Mouse (Mus musculus) forebrain, embryonic 10.5 days (tissue): ENCODE results near the gene Hsd17b2. TPM values are rescaled to one million over a fixed set of nuclear protein-coding genes. Genes with fewer than 3 reads are reported as not detected.
A peak's percentile ranks its signal among the peaks of the same experiment; 100 is the strongest.
"Not testable (repeated sequence)": the region's sequence is repeated elsewhere in the genome, so short reads cannot be mapped to it uniquely, and the experiment has no call there.

Experiments used
- DNase-seq: peaks from one replicate; pipeline ENCODE4 v3.0.0-alpha.2; 2017; ENCODE audit warnings: low spot score; ENCODE audit errors: extremely low spot score
- H3K27ac ChIP-seq: fragments of 300-500 bp; sonication (generic); 2 replicates; pipeline ENCODE4 v1.5.1; 2016; ENCODE audit warnings: mild to moderate bottlenecking
- H3K27me3 ChIP-seq: fragments of 300-500 bp; sonication (generic); 2 replicates; pipeline ENCODE4 v1.6.1; 2016; ENCODE audit warnings: mild to moderate bottlenecking; ENCODE audit not compliant: poor library complexity, severe bottlenecking
- H3K36me3 ChIP-seq: fragments of 300-500 bp; sonication (generic); replicated peaks from 2 replicates; pipeline ENCODE4 v1.6.1; 2016; ENCODE audit warnings: mild to moderate bottlenecking, moderate library complexity
- H3K4me1 ChIP-seq: fragments of 300-500 bp; sonication (generic); 2 replicates; pipeline ENCODE4 v1.6.1; 2016
- H3K4me3 ChIP-seq: fragments of 300-500 bp; sonication (generic); 2 replicates; pipeline ENCODE4 v1.5.1; 2016; ENCODE audit warnings: mild to moderate bottlenecking, moderate library complexity
- H3K9me3 ChIP-seq: fragments of 300-500 bp; sonication (generic); 2 replicates; pipeline ENCODE4 v1.6.1; 2016; ENCODE audit warnings: mild to moderate bottlenecking, moderate library complexity
- WGBS: fragments of 180-500 bp; shearing (Covaris S2); methylation state at CpG from one replicate; pipeline ENCODE4 v1.1.7; 2016; 5-methylcytosine and 5-hydroxymethylcytosine counted together
- polyA plus RNA-seq: library from polyadenylated mRNA; unstranded; fragments of >200 nt; fragmentation: Nextera tagmentation; extraction: Ambion mirVana; gene quantifications from 2 replicates; pipeline ENCODE4 v1.2.1, GENCODE M21; 2016

Gene Hsd17b2
- polyA plus RNA-seq, 1 experiment from 2014 or later: not detected

DNA sequence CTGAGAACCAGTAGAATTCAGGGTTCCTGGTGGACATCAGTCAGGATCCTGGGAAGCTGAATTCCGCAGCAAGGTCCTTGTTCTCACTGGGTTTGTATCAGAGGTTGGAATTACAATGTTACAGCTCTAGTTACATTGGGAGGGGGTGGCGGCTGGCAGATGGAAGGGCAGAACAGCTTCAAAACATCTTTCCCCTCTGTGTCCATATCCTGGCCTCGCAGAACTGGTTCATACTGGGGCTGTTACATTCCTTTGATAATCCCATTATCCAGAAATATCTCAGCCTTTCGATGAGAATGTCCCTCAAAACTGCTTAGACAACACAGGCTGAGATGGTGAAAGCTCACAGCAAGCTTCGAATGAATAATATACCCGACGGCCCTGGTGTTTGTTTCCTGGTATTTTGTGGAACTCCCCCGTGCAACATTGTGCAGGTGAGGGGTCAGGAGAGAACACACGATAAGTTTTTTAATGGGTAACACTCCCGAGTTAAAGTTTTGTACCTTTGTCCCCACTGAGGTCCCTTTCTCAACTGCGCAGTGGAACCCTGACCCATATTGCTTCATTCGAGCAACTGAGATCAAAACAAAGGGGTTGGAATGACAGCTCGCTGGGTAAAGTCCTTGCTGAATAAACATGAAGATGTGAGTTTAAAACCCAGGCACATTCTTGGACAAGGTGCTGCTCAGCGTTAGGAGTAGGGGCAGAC lies 16.6 kb downstream of the Hsd17b2 start:
- Histone ChIP-seq H3K4me3 (no peak overlapping the region), H3K9me3 (no peaks in the 10 kb centered on the region; the same call in 1 of the 2 replicates), H3K4me1 (no peaks in the 10 kb centered on the region), H3K36me3 (no peaks in the 10 kb centered on the region), H3K27ac (no peak overlapping the region), H3K27me3 (no peaks in the 10 kb centered on the region)
- WGBS: 86% methylated on average over 14 of the region's 14 CpGs
- DNase-seq: no peak

- H3K9me3 ChIP-seq: no peaks in the 10 kb centered on the region
- no peaks in the 10 kb centered on the region for H3K27me3 ChIP-seq
- peaks cover 7% of the 10 kb centered on the region for H3K4me1 ChIP-seq
- no peak overlapping the region for H3K27ac ChIP-seq
- DNase-seq: no peak
- H3K36me3 ChIP-seq: no peaks in the 10 kb centered on the region
- WGBS: 74% methylated on average over 7 of the region's 7 CpGs
- H3K4me3 ChIP-seq: no peak overlapping the region
Measured at GRCm38 (mm10) chr8:117726467-117726866, 24.8 kb downstream of the Hsd17b2 start.

DNA sequence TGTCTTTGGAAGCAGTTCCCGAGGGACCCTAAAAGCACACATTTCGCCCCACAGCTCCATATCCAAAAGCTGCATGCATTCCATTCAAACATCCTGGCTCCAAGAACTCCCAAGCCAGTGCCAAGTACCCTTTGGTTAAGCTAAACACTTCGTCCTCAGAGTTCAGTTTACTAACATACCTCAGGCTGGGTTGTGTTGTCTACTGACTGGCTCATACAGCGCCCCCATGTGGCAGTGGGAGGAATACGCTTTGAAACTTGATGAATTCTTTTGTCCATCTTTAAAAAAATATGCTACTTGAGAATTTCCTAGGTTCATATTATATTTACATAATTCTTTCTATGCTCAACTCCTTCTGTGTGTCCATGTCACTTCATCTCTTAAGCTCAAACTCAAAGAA lies 25.9 kb downstream of the Hsd17b2 start:
- 65% methylated on average over 5 of the region's 5 CpGs for WGBS
- H3K4me3 ChIP-seq: no peak overlapping the region
- no peak for DNase-seq
- peaks cover 8% of the 10 kb centered on the region for H3K4me1 ChIP-seq
- H3K27me3 ChIP-seq: no peaks in the 10 kb centered on the region
- no peaks in the 10 kb centered on the region for H3K36me3 ChIP-seq
- no peaks in the 10 kb centered on the region for H3K9me3 ChIP-seq
- no peak overlapping the region for H3K27ac ChIP-seq

- H3K4me1 ChIP-seq: peaks cover 8% of the 10 kb centered on the region
- H3K4me3 ChIP-seq: no peak overlapping the region
- H3K36me3 ChIP-seq: no peaks in the 10 kb centered on the region
- 88% methylated on average over 4 of the region's 4 CpGs for WGBS
- H3K27me3 ChIP-seq: no peaks in the 10 kb centered on the region
- H3K27ac ChIP-seq: no peak overlapping the region
- H3K9me3 ChIP-seq: no peaks in the 10 kb centered on the region
- DNase-seq: no peak
Measured at GRCm38 (mm10) chr8:117728234-117728633, 26.5 kb downstream of the Hsd17b2 start.

GRCm38 (mm10) chr8:117730980-117731379 lies 29.3 kb downstream of the Hsd17b2 start:
- Histone ChIP-seq H3K36me3 (no peaks in the 10 kb centered on the region), H3K27me3 (no peaks in the 10 kb centered on the region), H3K9me3 (no peaks in the 10 kb centered on the region), H3K27ac (peak overlapping the region; percentile 27; the same call in 1 of the 2 replicates), H3K4me3 (no peak overlapping the region), H3K4me1 (peaks cover 8% of the 10 kb centered on the region)
- WGBS: 64% methylated on average over 10 of the region's 10 CpGs
- peak; percentile 16 for DNase-seq

GRCm38 (mm10) chr8:117736657-117737175 lies 35.0 kb downstream of the Hsd17b2 start:
- Histone ChIP-seq H3K9me3 (no peaks in the 10 kb centered on the region), H3K4me3 (no peak overlapping the region), H3K27me3 (no peaks in the 10 kb centered on the region), H3K36me3 (no peaks in the 10 kb centered on the region), H3K27ac (no peak overlapping the region), H3K4me1 (no peaks in the 10 kb centered on the region)
- DNase-seq: no peak
- 76% methylated on average over 3 of the region's 3 CpGs for WGBS

- 89% methylated on average over 1 of the region's 1 CpGs for WGBS
- not testable (repeated sequence) for H3K36me3 ChIP-seq
Measured at GRCm38 (mm10) chr8:117738206-117738605, 36.5 kb downstream of the Hsd17b2 start.

GRCm38 (mm10) chr8:117740387-117740998 lies 38.8 kb downstream of the Hsd17b2 start:
- no peak overlapping the region for H3K27ac ChIP-seq
- no peaks in the 10 kb centered on the region for H3K9me3 ChIP-seq
- no peak for DNase-seq
- WGBS: 93% methylated on average over 5 of the region's 5 CpGs
- peaks cover 8% of the 10 kb centered on the region for H3K4me1 ChIP-seq
- no peaks in the 10 kb centered on the region for H3K27me3 ChIP-seq
- no peaks in the 10 kb centered on the region for H3K36me3 ChIP-seq
- no peak overlapping the region for H3K4me3 ChIP-seq

More at GRCm38 (mm10) chr8:117738206-117738605, 36.5 kb downstream of the Hsd17b2 start:
- not testable (repeated sequence) for H3K27me3 ChIP-seq, DNase-seq, H3K27ac ChIP-seq, H3K4me3 ChIP-seq, H3K4me1 ChIP-seq, H3K9me3 ChIP-seq

DNA sequence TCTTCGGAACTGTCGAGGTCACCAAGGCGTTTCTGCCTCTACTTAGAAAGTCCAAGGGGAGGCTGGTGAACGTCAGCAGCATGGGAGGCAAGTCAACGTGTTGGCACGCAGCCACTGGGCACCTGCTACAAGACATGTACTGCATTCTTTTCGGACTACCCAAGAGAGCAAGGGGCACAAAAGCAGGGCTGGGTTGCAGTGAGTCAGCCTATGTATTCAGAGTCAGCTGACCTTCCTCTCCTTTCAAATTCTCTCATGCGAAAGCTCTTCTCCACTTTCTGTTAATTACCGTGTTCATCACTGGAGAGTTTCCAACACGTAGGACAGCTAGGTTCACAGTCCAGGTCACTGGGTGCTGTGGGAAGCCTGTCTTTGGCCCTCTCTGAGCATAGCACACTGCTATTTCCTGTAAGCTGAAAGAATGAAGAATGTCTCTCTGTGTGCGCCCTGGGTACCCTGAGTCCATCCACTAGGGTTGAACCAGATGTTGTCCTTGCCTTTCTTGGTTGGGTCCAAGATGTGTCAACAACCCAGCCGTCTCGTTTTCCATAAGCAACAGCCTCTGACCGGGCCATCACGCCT lies 40.8 kb downstream of the Hsd17b2 start:
- WGBS: 84% methylated on average over 15 of the region's 15 CpGs
- no peaks in the 10 kb centered on the region for H3K27me3 ChIP-seq
- H3K36me3 ChIP-seq: no peaks in the 10 kb centered on the region
- no peak for DNase-seq
- H3K4me1 ChIP-seq: peaks cover 8% of the 10 kb centered on the region
- H3K27ac ChIP-seq: no peak overlapping the region
- H3K4me3 ChIP-seq: no peak overlapping the region
- no peaks in the 10 kb centered on the region for H3K9me3 ChIP-seq

GRCm38 (mm10) chr8:117746651-117747050 lies 44.9 kb downstream of the Hsd17b2 start:
- 91% methylated on average over 5 of the region's 5 CpGs for WGBS
- no peak for DNase-seq
- Histone ChIP-seq H3K4me3 (no peak overlapping the region), H3K27ac (no peak overlapping the region), H3K9me3 (no peaks in the 10 kb centered on the region), H3K36me3 (no peaks in the 10 kb centered on the region), H3K27me3 (no peaks in the 10 kb centered on the region), H3K4me1 (peaks cover 8% of the 10 kb centered on the region)

- no peak for DNase-seq
- H3K36me3 ChIP-seq: no peaks in the 10 kb centered on the region
- no peaks in the 10 kb centered on the region for H3K27me3 ChIP-seq
- 70% methylated on average over 2 of the region's 2 CpGs for WGBS
- no peak overlapping the region for H3K27ac ChIP-seq
- no peak overlapping the region for H3K4me3 ChIP-seq
- H3K4me1 ChIP-seq: peaks cover 4% of the 10 kb centered on the region
- H3K9me3 ChIP-seq: no peaks in the 10 kb centered on the region
Measured at GRCm38 (mm10) chr8:117747428-117747827, 45.7 kb downstream of the Hsd17b2 start.

- Histone ChIP-seq H3K27ac (no peak overlapping the region), H3K27me3 (no peaks in the 10 kb centered on the region), H3K4me3 (no peak overlapping the region), H3K36me3 (no peaks in the 10 kb centered on the region), H3K9me3 (no peaks in the 10 kb centered on the region), H3K4me1 (no peaks in the 10 kb centered on the region)
- WGBS: 84% methylated on average over 8 of the region's 9 CpGs
- DNase-seq: no peak
Measured at GRCm38 (mm10) chr8:117747886-117748730, 46.4 kb downstream of the Hsd17b2 start.
